Mouse (Mus musculus) Patski (cell line): ENCODE measurements at regions not wholly inside any gene's neighbourhood (a gene's known extent, or its start where the extent isn't known, plus 50 kb on each side); places are given as distances from the start of the nearest gene placed in this dataset.

ENCODE experiments used
- ATAC-seq: fragments of 100-300 bp; one replicate; pipeline ENCODE4 v1.8.0; 2021
- CTCF ChIA-PET: fragments of 350-600 bp; sonication (Branson Sonifier 250); formaldehyde crosslinking; loops from one replicate; lab custom pipeline; 2022; ENCODE audit warnings: inconsistent platforms; lab: Charles Lee
- POLR2A ChIA-PET: fragments of 350-600 bp; sonication (Branson Sonifier 250); formaldehyde crosslinking; loops from one replicate; lab custom pipeline; 2022; ENCODE audit warnings: antibody characterized with exemption, inconsistent platforms; lab: Charles Lee
- DNase-seq: peaks from one replicate; pipeline ENCODE4 v3.0.0-alpha.2; 2011; ENCODE audit warnings: low read depth, low spot score
- H3K27me3 ChIP-seq: fragments of 371-371 bp; one replicate; pipeline ENCODE4 v1.5.1; 2021
- CTCF ChIP-seq: fragments of 100-300 bp; IDR thresholded peaks from one replicate; pipeline ENCODE4 v1.5.1; 2021
- in situ Hi-C: fragments of 300-500 bp; cut with MboI; formaldehyde crosslinking; loops from 3 replicates; pipeline ENCODE4 v1.11.1; 2018; ENCODE audit warnings: low pct_unique_long_range_greater_than_20kb, mixed read lengths

- ChIA-PET CTCF (no interaction called here), POLR2A (no interaction called here)
- in situ Hi-C loops = no loop called here
- H3K27me3 ChIP-seq = peaks cover 9% of the 10 kb centered on the region
- DNase-seq = no peak
- no peak for ATAC-seq
- TF ChIP-seq CTCF = no peak
Measured at GRCm38 (mm10) chr12:107759291-107759690, 244.1 kb downstream of the Bcl11b start.

- peaks cover 14% of the 10 kb centered on the region for H3K27me3 ChIP-seq
- DNase-seq (no peak), ATAC-seq (no peak)
- in situ Hi-C loops = no loop called here
- TF ChIP-seq CTCF = no peak
- ChIA-PET CTCF (no interaction called here), POLR2A (no interaction called here)
Measured at GRCm38 (mm10) chr12:107759911-107760310, 243.5 kb downstream of the Bcl11b start.

GRCm38 (mm10) chr12:107762140-107762539 is 241.3 kb downstream of the Bcl11b start:
- ChIA-PET POLR2A (no interaction called here), CTCF (no interaction called here)
- in situ Hi-C loops = no loop called here
- peaks cover 6% of the 10 kb centered on the region for H3K27me3 ChIP-seq
- DNase-seq = no peak
- no peak for ATAC-seq
- TF ChIP-seq CTCF = no peak

GRCm38 (mm10) chr12:107769801-107770515 is 233.4 kb downstream of the Bcl11b start:
- no peaks in the 10 kb centered on the region for H3K27me3 ChIP-seq
- POLR2A ChIA-PET = no interaction called here
- CTCF ChIA-PET = no interaction called here
- DNase-seq (no peak), ATAC-seq (no peak)
- in situ Hi-C loops = no loop called here
- TF ChIP-seq CTCF = no peak

- POLR2A ChIA-PET = no interaction called here
- no peak for ATAC-seq
- no peak for TF ChIP-seq CTCF
- CTCF ChIA-PET = no interaction called here
- no peak for DNase-seq
- in situ Hi-C loops = no loop called here
- H3K27me3 ChIP-seq = no peaks in the 10 kb centered on the region
Measured at GRCm38 (mm10) chr12:107770516-107770836, 232.9 kb downstream of the Bcl11b start.

- ChIA-PET CTCF (no interaction called here), POLR2A (no interaction called here)
- TF ChIP-seq CTCF = no peak
- ATAC-seq (no peak), DNase-seq (no peak)
- in situ Hi-C loops = no loop called here
- H3K27me3 ChIP-seq = no peaks in the 10 kb centered on the region
Measured at GRCm38 (mm10) chr12:107771325-107771724, 232.1 kb downstream of the Bcl11b start.

GRCm38 (mm10) chr12:107771809-107772208 is 231.6 kb downstream of the Bcl11b start:
- ATAC-seq = no peak
- CTCF ChIA-PET = no interaction called here
- no peaks in the 10 kb centered on the region for H3K27me3 ChIP-seq
- POLR2A ChIA-PET = no interaction called here
- TF ChIP-seq CTCF = no peak
- in situ Hi-C loops = no loop called here
- no peak for DNase-seq

GRCm38 (mm10) chr12:107778046-107778445 is 225.4 kb downstream of the Bcl11b start:
- CTCF ChIA-PET = no interaction called here
- no peak for TF ChIP-seq CTCF
- DNase-seq (no peak), ATAC-seq (no peak)
- H3K27me3 ChIP-seq = peaks cover 5% of the 10 kb centered on the region
- in situ Hi-C loops = no loop called here
- POLR2A ChIA-PET = no interaction called here

GRCm38 (mm10) chr12:107779306-107780057 is 223.9 kb downstream of the Bcl11b start:
- in situ Hi-C loops = no loop called here
- TF ChIP-seq CTCF = no peak
- no peak for DNase-seq
- ChIA-PET POLR2A (no interaction called here), CTCF (no interaction called here)
- H3K27me3 ChIP-seq = peaks cover 5% of the 10 kb centered on the region
- no peak for ATAC-seq

GRCm38 (mm10) chr12:107782147-107782546 is 221.3 kb downstream of the Bcl11b start:
- ATAC-seq (no peak), DNase-seq (no peak)
- no peak for TF ChIP-seq CTCF
- in situ Hi-C loops = no loop called here
- ChIA-PET POLR2A (no interaction called here), CTCF (no interaction called here)
- peaks cover 5% of the 10 kb centered on the region for H3K27me3 ChIP-seq

- no peaks in the 10 kb centered on the region for H3K27me3 ChIP-seq
- no peak for ATAC-seq
- in situ Hi-C loops = no loop called here
- no peak for DNase-seq
- TF ChIP-seq CTCF = no peak
- CTCF ChIA-PET = no interaction called here
- POLR2A ChIA-PET = no interaction called here
Measured at GRCm38 (mm10) chr12:107783831-107784230, 219.6 kb downstream of the Bcl11b start.

GRCm38 (mm10) chr12:107789818-107790217 is 213.6 kb downstream of the Bcl11b start:
- POLR2A ChIA-PET = no interaction called here
- in situ Hi-C loops = no loop called here
- TF ChIP-seq CTCF = no peak
- no peak for DNase-seq
- H3K27me3 ChIP-seq = no peaks in the 10 kb centered on the region
- no peak for ATAC-seq
- CTCF ChIA-PET = no interaction called here
